Mouse (Mus musculus) mesoderm, embryonic 11.5 days (tissue): ENCODE measurements at regions not wholly inside any gene's neighbourhood (a gene's known extent, or its start where the extent isn't known, plus 50 kb on each side); places are given as distances from the start of the nearest gene placed in this dataset.

ENCODE experiments used
- DNase-seq: peaks from one replicate; pipeline ENCODE4 v3.0.0-alpha.2; 2012; ENCODE audit warnings: low read depth, low spot score

GRCm38 (mm10) chr3:149360164-149360563 lies 369.8 kb upstream of the Adgrl2 start:
- no peak for DNase-seq

GRCm38 (mm10) chr3:149358570-149359193 lies 368.3 kb upstream of the Adgrl2 start:
- no peak for DNase-seq

- no peak for DNase-seq
Observed at GRCm38 (mm10) chr3:149357903-149358569, 367.7 kb upstream of the Adgrl2 start.

GRCm38 (mm10) chr3:149357121-149357520 lies 366.8 kb upstream of the Adgrl2 start:
- DNase-seq: no peak

- no peak for DNase-seq
Observed at GRCm38 (mm10) chr3:149355362-149355761, 365.0 kb upstream of the Adgrl2 start.

GRCm38 (mm10) chr3:149353958-149354357 lies 363.6 kb upstream of the Adgrl2 start:
- no peak for DNase-seq

GRCm38 (mm10) chr3:149352546-149352945 lies 362.2 kb upstream of the Adgrl2 start:
- no peak for DNase-seq

GRCm38 (mm10) chr3:149349731-149350130 lies 359.4 kb upstream of the Adgrl2 start:
- no peak for DNase-seq

- peak; percentile 57 for DNase-seq
Observed at GRCm38 (mm10) chr3:149349211-149349697, 358.9 kb upstream of the Adgrl2 start.

GRCm38 (mm10) chr3:149348459-149348971 lies 358.2 kb upstream of the Adgrl2 start:
- DNase-seq: no peak

GRCm38 (mm10) chr3:149347241-149347992 lies 357.1 kb upstream of the Adgrl2 start:
- no peak for DNase-seq

GRCm38 (mm10) chr3:149342511-149342910 lies 352.2 kb upstream of the Adgrl2 start:
- no peak for DNase-seq

GRCm38 (mm10) chr3:149339374-149339753 lies 349.0 kb upstream of the Adgrl2 start:
- DNase-seq: no peak

GRCm38 (mm10) chr3:149338684-149339373 lies 348.5 kb upstream of the Adgrl2 start:
- DNase-seq: no peak

GRCm38 (mm10) chr3:149335259-149335658 lies 344.9 kb upstream of the Adgrl2 start:
- no peak for DNase-seq

GRCm38 (mm10) chr3:149333607-149334006 lies 343.3 kb upstream of the Adgrl2 start:
- DNase-seq: no peak

- DNase-seq: no peak
Observed at GRCm38 (mm10) chr3:149333131-149333530, 342.8 kb upstream of the Adgrl2 start.

- no peak for DNase-seq
Observed at GRCm38 (mm10) chr3:149332105-149332504, 341.8 kb upstream of the Adgrl2 start.

GRCm38 (mm10) chr3:149331251-149331960 lies 341.1 kb upstream of the Adgrl2 start:
- DNase-seq: no peak

- no peak for DNase-seq
Observed at GRCm38 (mm10) chr3:149330716-149331115, 340.4 kb upstream of the Adgrl2 start.

GRCm38 (mm10) chr3:149330041-149330440 lies 339.7 kb upstream of the Adgrl2 start:
- no peak for DNase-seq
